Mouse (Mus musculus): ENCODE results near the gene Ajuba.
A peak's percentile ranks its signal among the peaks of the same experiment; 100 is the strongest.

Gene Ajuba

GRCm38 (mm10) chr14:54553454-54553974, 23.8 kb downstream of the Ajuba start:
- DNase-seq (ENCODE audit: low read depth in 1 of 2, low spot score in 2 of 2), result no peak

GRCm38 (mm10) chr14:54544703-54545102, 32.7 kb downstream of the Ajuba start:
- no peak for DNase-seq (ENCODE audit: low read depth in 1 of 2, low spot score in 2 of 2)

DNA sequence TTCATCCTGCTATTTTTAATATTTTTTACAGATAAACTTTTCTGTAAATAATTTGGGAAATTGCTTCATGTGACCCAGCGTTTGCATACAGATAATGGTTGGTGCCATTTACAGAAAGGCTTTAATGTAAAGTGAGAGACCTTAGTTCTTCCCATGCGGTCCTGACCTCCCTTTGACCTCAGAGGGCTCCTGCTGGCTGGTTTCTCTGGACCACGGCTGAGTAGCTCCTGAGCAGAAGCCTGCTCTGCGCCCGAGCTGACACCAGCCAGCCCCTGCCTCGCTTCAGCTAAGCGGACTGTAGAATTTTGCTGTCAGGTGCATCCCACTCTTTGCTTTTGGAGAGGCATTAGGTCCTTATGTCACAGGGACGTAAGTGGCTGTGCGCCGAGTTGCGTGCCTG, 36.6 kb downstream of the Ajuba start:
- DNase-seq (ENCODE audit: low read depth in 1 of 2, low spot score in 2 of 2), result no peak

DNA sequence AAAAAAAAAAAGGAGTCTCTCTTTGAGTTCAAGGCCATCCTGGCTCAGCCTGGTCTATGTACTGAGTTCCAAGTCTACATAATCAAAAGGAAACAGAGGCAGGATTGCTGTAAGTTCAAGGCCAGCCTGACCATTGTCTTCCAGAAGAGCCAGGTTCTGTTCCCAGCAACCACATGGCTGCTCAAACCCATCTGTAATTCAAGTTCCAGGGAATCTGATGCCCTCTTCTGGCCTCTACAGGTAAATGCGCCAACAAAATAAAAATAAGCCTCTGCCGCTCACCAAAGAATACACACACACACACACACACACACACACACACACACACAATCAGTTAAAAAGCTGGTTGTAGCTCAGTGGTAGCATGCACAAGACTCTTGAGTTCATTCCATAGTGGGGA, 38.8 kb downstream of the Ajuba start:
- no peak for DNase-seq (ENCODE audit: low read depth in 1 of 2, low spot score in 2 of 2)

DNA sequence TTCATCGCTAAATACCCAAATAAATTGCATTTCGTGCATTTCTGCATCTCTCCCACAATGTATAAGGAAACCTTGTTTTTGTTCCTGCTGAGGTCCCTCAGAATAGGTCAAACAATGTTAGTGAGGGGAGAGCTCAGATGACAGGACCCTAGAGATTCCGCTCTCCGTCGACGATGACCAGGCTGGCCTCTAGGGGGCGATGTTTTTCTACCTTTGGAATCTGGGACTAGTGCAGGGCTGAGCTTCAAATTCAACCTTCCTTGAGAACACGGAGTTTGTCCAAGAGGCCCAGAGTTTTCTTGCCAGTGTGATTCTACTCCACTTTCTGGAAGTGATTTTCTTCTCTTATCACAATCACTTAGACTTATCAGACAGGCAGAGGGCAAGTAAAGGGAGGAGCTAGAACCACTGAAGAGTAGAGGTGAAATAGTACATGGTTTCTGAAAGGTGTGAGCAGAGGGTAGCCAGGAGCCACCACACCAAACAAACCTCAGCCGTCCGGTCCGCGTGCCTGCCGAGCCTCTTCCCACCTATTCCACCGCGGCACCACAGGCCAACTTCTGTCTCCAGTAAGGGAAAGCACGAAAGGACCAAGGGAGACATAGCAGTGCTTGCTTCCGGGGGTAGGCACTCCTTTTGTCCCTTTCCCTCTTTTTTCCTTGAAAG, 48.8 kb downstream of the Ajuba start:
- peak; percentile 26 to 59 for DNase-seq (ENCODE audit: low read depth in 1 of 2, low spot score in 2 of 2)

DNA sequence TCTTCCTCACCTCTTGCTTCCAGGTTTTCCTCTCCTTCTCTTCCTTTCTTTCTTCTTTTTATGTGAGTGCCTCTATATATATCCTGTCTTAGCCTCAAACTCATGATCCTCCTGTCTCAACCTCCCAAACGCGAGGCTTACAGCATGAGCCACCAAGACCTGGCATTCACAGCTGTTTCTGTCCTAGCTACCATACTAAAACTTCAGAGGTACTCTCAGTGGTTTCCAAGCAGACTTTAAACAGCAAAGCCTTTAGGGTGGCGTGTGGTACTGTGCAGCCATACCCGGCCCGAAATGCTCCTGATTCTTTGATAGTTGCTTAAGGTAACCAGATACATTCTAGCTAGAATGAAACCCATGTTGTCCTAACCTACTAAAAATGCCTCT, 49.4 kb downstream of the Ajuba start:
- DNase-seq (ENCODE audit: low read depth in 1 of 2, low spot score in 2 of 2), result no peak

GRCm38 (mm10) chr14:54527227-54528006, 49.9 kb downstream of the Ajuba start:
- no peak for DNase-seq (ENCODE audit: low read depth in 1 of 2, low spot score in 2 of 2)

- no peak for DNase-seq (ENCODE audit: low read depth in 1 of 2, low spot score in 2 of 2)
Observed at GRCm38 (mm10) chr14:54523600-54523999, 53.8 kb downstream of the Ajuba start.
